Mouse (Mus musculus) frontal cortex, postnatal 36 days (tissue): ENCODE measurements around the gene Pde2a.

Source experiments
- DNase-seq, 2 experiments: peaks; one replicate each; pipeline ENCODE4 v3.0.0; 2022; ENCODE audit warnings: low spot score in 2 of 2

Gene Pde2a

GRCm38 (mm10) chr7:101472598-101473558 lies 51.4 kb downstream of the Pde2a start:
- DNase-seq, result no peak

GRCm38 (mm10) chr7:101474399-101474811 lies 52.9 kb downstream of the Pde2a start:
- DNase-seq, result no peak

DNA sequence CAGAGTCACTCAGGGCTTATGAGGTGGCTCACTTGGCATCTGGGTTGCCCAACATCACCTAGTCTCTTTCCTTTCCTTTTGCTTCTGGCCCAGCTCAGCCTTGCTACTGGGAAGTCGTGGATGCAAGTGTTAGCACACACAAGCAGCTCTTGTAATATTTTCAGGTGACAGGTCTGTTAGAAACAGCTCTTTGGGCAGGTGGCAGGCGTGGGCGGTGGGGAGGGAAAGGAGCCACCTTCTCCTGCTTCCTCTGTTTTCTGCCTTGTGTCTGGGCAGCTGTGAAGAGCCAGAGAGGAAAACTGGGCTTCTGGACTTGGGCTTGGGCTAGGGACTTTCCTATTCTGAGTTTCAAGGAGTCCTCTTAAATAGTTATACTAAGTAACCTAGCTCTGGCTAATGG lies 54.5 kb downstream of the Pde2a start:
- no peak for DNase-seq

DNA sequence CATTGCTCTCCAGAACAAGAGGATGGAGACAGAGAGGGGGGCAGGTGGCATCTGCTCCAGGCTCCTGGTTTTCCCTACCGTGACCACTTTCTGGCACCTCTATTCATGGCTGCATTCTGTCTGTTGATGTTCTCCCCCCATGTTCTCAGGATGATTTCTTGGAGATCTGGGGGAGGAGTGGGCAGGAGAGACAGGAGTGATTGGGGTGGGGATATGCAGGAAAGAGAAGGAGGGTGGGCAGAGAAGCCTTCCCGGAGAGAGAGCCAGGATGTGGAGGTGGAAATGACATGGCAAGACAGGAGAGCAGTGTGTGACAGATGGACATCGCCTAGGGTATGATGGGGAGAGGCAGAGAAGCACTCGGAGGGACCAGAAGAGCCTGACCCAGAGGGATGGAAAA lies 55.0 kb downstream of the Pde2a start:
- no peak for DNase-seq

DNA sequence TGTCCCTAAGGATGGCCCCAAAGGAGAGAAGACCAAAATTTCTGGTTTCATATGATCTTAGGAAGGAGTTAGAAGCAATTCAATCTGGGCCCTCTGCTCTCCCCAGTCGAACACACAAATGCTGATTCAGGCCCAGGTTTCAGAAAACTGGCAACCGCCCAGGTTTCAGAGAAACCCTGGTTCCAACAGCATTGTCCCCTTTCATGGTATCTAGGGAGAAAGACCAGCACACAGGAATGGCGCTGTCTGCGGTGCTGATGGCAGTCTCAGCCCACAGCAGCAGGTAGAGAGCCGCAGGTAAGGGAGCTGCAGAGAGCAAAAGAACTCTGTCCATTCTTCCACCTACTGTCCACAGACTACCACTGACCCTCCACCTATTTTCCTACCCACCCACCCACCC lies 55.7 kb downstream of the Pde2a start:
- DNase-seq, result no peak

DNA sequence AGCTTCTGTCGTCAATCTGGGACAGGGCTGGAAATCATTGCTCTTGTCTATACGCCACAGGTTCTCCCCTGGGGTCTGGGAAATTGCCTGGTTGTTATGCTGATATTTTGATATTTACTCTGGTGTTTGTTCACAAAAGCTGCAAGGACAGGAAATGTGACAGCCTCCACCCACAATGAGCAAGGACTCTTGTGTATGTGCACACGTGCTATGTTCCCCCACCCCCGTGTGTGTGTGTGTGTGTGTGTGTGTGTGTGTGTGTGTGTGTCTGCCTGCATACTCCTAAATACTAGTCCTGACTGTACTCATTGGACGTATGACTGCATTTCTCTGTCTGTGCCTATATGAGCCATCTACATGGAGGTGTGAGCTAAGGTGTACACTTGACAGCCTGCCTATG lies 56.6 kb downstream of the Pde2a start:
- no peak for DNase-seq

- no peak for DNase-seq
These were observed 58.4 kb downstream of the Pde2a start for GRCm38 (mm10) chr7:101479841-101480240.

GRCm38 (mm10) chr7:101480671-101481070 lies 59.2 kb downstream of the Pde2a start:
- DNase-seq, result no peak

GRCm38 (mm10) chr7:101481872-101482498 lies 60.5 kb downstream of the Pde2a start:
- no peak for DNase-seq

GRCm38 (mm10) chr7:101482499-101483081 lies 61.1 kb downstream of the Pde2a start:
- peak in 1 of 2 experiments; percentile 67 for DNase-seq

DNA sequence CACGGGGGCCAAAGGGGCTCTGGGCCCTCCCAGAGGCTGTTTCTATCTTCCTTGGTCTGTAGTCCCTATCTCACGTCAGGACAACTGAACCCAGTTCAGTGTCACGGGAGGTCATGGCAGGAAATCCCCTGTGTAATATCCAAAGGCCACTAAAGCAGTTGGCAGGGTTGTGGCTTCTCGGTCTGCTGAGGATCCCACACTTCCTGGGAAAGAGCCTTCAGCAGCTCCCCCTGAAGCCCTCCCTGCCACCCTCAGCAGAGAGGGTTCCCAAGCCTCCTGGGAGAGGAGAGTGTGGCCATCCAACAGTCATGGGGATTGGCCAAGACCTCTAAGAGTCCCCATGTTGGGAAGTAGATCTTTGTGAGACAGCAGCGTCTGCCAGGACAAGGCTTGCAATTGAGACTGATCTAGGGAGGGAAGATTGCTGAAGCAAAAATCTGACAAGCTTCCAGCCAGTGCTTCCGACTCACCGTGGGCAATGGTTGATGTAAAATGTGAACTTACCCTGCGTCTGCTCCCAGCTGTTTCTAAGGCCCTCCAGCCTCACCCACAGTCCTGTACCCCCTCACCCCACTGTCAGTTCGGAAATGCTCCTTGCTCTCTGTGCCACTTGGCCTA lies 62.1 kb downstream of the Pde2a start:
- DNase-seq, result no peak

- no peak for DNase-seq
These were observed 65.6 kb downstream of the Pde2a start for GRCm38 (mm10) chr7:101487102-101487501.

GRCm38 (mm10) chr7:101490952-101491351 lies 69.5 kb downstream of the Pde2a start:
- no peak for DNase-seq

GRCm38 (mm10) chr7:101498385-101498784 lies 76.9 kb downstream of the Pde2a start:
- no peak for DNase-seq

DNA sequence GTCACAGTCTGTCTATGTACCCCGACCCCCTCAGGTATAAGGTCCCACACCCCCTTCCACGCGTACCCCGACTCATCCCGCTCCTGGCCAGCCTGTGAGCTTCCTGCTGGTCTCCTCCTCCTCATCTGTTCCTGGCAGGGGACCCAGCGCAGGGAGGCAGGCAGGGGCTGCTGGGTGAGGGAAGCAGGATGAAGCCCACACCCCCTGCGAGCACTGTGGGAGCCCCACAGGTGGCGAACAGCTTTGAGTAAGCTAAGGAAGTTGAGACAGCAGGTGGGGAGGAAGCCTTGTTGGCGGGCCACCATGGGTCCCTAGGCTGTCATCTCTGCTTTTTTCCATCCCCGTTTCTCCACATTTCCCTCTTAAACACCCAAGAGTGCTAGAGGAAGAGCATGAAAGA lies 77.8 kb downstream of the Pde2a start:
- no peak for DNase-seq

DNA sequence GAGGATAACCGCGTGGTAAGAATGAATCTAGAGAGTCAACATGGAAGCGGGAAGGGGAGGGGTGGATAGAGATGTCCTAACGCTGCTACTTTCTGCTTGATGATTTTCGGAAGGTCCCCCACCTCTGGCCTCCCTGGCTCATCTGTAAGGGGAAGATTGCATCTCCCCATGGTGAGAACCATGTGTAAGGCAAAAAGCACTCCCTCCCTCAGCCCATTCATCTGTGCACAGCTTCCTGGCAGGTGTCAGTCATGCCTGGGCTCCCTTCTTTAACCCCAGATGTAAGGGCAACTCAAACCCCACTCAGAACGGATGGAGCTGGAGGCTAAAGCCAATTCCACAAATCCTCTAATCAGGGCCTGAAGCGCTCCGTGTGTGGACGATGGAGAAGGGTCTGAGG lies 78.2 kb downstream of the Pde2a start:
- DNase-seq, result no peak

DNA sequence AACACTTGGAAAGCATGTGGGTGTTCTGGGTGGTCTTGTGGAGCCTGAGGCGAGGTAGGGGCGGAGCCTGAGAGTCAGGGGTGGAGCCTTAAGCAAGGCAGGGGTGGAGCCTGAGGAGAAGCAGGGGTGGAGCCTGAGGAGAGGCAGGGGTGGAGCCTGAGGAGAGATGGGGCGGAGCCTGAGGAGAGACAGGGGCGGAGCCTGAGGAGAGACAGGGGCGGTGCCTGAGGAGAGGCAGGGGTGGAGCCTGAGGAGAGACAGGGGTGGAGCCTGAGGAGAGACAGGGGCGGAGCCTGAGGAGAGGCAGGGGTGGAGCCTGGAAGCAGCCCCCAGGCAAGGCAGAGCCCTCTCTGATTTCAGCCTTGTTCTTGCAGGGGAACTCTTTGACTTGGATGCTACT lies 79.7 kb downstream of the Pde2a start:
- DNase-seq, result no peak

GRCm38 (mm10) chr7:101501675-101502074 lies 80.2 kb downstream of the Pde2a start:
- DNase-seq, result no peak

DNA sequence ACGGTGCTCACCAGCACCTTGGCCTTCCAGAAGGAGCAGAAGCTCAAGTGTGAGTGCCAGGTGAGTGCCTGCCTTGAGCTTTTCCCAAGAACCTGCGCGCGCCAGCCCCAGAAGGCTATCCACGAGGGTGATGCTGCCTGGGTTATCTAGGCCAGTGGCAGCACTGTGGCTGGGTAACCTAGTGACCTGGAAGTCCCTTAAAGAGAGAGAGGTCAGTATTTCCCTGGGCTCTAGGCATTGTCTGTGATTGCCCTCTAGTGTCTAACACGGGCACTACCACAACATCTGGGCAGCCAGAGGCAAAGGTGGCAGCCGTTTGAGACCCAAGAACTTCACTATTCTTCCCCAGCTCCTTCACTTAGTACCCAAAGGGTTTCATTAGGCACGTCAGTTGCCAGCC lies 81.9 kb downstream of the Pde2a start:
- peak in 1 of 2 experiments; percentile 67 for DNase-seq

GRCm38 (mm10) chr7:101503803-101504202 lies 82.3 kb downstream of the Pde2a start:
- DNase-seq, result no peak

GRCm38 (mm10) chr7:101504507-101504906 lies 83.0 kb downstream of the Pde2a start:
- no peak for DNase-seq

DNA sequence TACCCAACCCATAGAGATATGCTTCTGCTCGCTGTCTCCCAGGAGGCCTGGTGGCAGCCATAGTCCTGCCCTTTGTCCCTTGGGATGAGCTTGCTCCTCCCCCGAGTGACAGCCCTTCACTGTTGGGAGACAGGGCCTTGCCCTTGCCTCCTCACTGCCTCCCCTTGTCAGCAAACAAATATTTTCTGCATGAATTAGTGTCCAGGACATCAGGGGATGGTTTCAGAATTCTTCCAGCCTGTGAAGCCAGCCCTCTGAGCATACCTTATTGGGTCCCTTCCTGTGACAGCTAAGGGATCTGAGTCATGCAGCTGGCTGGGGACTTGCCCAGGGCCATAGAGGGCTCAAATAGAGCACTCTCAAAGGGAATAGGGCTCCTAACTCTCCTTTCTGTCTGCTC lies 87.7 kb downstream of the Pde2a start:
- no peak for DNase-seq
